Mouse (Mus musculus) megakaryocyte, embryonic 14.5 days (primary cell): ENCODE results near the gene Gm13090.

Experiments used
- FLI1 ChIP-seq: IDR thresholded peaks from 2 replicates; pipeline ENCODE4 v1.6.1; 2012; ENCODE audit warnings: low read length, inconsistent platforms, mixed read lengths
- GATA1 ChIP-seq: IDR thresholded peaks from 3 replicates; pipeline ENCODE4 v1.6.1; 2012; ENCODE audit warnings: mixed read lengths, low read length, inconsistent platforms, borderline replicate concordance

- TF ChIP-seq GATA1 (no peak), FLI1 (no peak)
Observed at GRCm38 (mm10) chr4:151074817-151075216, 14.6 kb upstream of the Gm13090 start.
